Comparison of ENCODE assay signal across 30 mouse cellular contexts in genomic region chr8:49905099-49905498, GRCm38 (mm10).
"Had no signal": no experiment of that assay in that cellular context is flagged by ENCODE, and none has a peak within 500 bp of the region (broad histone marks: within the 10 kb centered on the region; RNA-seq: fewer than 3 reads in every experiment).

No protein-coding gene starts in this region.

- H3K4me2 ChIP-seq: limb, embryonic 12.5 days; limb, embryonic 15.5 days; liver, embryonic 11.5 days; liver, embryonic 12.5 days; liver, embryonic 13.5 days; liver, embryonic 15.5 days; lung, embryonic 14.5 days; lung, embryonic 15.5 days; midbrain, embryonic 11.5 days; midbrain, embryonic 12.5 days; midbrain, embryonic 15.5 days; neural tube, embryonic 12.5 days had no signal

- H3K9me3 ChIP-seq: limb, embryonic 12.5 days; limb, embryonic 15.5 days; liver, embryonic 12.5 days; liver, embryonic 13.5 days; liver, embryonic 15.5 days; lung, embryonic 15.5 days; megakaryocyte, embryonic 14.5 days; midbrain, embryonic 10.5 days; midbrain, embryonic 12.5 days; midbrain, embryonic 15.5 days; neural tube, embryonic 12.5 days had no signal

- H3K27ac ChIP-seq: left cerebral cortex, adult 2 months; limb, embryonic 12.5 days; limb, embryonic 15.5 days; liver, embryonic 12.5 days; liver, embryonic 13.5 days; liver, embryonic 14.5 days; liver, embryonic 15.5 days; lung, embryonic 15.5 days; macrophage; midbrain, embryonic 10.5 days; midbrain, embryonic 12.5 days; midbrain, embryonic 15.5 days; neural tube, embryonic 12.5 days had no signal

- H3K4me1 ChIP-seq: liver, embryonic 12.5 days; liver, embryonic 13.5 days; liver, embryonic 15.5 days; lung, embryonic 15.5 days; megakaryocyte, embryonic 14.5 days had no signal

- DNase-seq: left cerebral cortex, postnatal 4 days; liver; liver, embryonic 13.5 days; liver, postnatal 0 days; lung, adult 18-20 months; lung, adult 2 months; lung, embryonic 14.5 days; lung, postnatal 10 days; lung, postnatal 14 days; lung, postnatal 36 days; lung, postnatal 4 days; midbrain, embryonic 14.5 days had no signal

- H3K27me3 ChIP-seq: limb, embryonic 12.5 days; limb, embryonic 15.5 days; liver, embryonic 12.5 days; liver, embryonic 13.5 days; liver, embryonic 15.5 days; lung, embryonic 15.5 days; megakaryocyte, embryonic 14.5 days; midbrain, embryonic 12.5 days; midbrain, embryonic 15.5 days; neural tube, embryonic 12.5 days had no signal

- H3K36me3 ChIP-seq: limb, embryonic 12.5 days; limb, embryonic 15.5 days; liver, embryonic 12.5 days; liver, embryonic 13.5 days; liver, embryonic 15.5 days; lung, embryonic 15.5 days; midbrain, embryonic 10.5 days; midbrain, embryonic 12.5 days; midbrain, embryonic 15.5 days; neural tube, embryonic 12.5 days had no signal

- ATAC-seq: liver, embryonic 12.5 days; liver, postnatal 0 days; lung, postnatal 0 days; midbrain, embryonic 15.5 days; midbrain, embryonic 16.5 days had no signal

- H3K4me3 ChIP-seq: left cerebral cortex, adult 2 months; limb, embryonic 12.5 days; limb, embryonic 15.5 days; liver, embryonic 12.5 days; liver, embryonic 13.5 days; liver, embryonic 15.5 days; lung, embryonic 15.5 days; megakaryocyte, embryonic 14.5 days; midbrain, embryonic 10.5 days; midbrain, embryonic 12.5 days; midbrain, embryonic 15.5 days; myocyte; neural tube, embryonic 12.5 days had no signal

- H3K9ac ChIP-seq: limb, embryonic 12.5 days; limb, embryonic 15.5 days; liver, embryonic 12.5 days; liver, embryonic 13.5 days; liver, embryonic 14.5 days; liver, embryonic 15.5 days; liver, postnatal 0 days; lung, embryonic 14.5 days; lung, embryonic 15.5 days; midbrain, embryonic 12.5 days; midbrain, embryonic 15.5 days; neural tube, embryonic 12.5 days had no signal
